Mouse (Mus musculus): ENCODE results near the gene Chst14. TPM values are rescaled to one million over a fixed set of nuclear protein-coding genes. Genes with fewer than 3 reads are reported as not detected.

The Chst14 gene
- polyA plus RNA-seq, 1 experiment from 2014 or later = 51.3 TPM

- Histone ChIP-seq H3K36me3 (ENCODE audit: control insufficient read depth, insufficient read depth, low read length) (no peaks in the 10 kb centered on the region), H3K4me3 (ENCODE audit: low read depth, low read length) (no peak overlapping the region), H3K4me1 (ENCODE audit: control insufficient read depth, insufficient read depth, low read length) (no peaks in the 10 kb centered on the region), H3K27me3 (replicated peaks; ENCODE audit: control insufficient read depth, insufficient read depth, low read length) (no peaks in the 10 kb centered on the region), H3K9ac (ENCODE audit: low read depth, low read length) (no peak overlapping the region), H3K27ac (replicated peaks; ENCODE audit: low read depth, low read length) (no peak overlapping the region), H3K9me3 (ENCODE audit: control insufficient read depth, low read length) (no peaks in the 10 kb centered on the region), H3K4me2 (ENCODE audit: low read depth, low read length) (no peak overlapping the region)
- WGBS = 50% methylated on average over 9 of the region's 9 CpGs
- ATAC-seq (ENCODE audit: low read depth) (no peak), DNase-seq (ENCODE audit: low spot score) (no peak)
Measured at GRCm38 (mm10) chr2:118963007-118963675, 36.8 kb downstream of the Chst14 start.

DNA sequence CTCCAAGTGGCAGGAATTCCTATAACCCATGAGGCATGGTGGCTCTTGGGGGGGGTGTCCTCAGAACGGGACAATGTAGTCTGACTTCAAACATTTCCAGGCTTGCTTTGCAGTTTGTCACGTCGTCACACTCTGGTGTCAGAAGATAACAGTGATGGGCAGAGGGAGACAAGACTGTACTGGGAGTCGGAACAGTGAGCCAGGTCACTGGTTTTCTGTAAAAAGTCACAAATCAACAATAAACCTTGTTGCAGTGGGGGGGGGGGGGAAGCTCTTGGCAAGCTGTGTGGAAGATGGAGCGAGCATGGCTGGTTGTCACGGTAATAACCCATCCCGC is 37.3 kb downstream of the Chst14 start:
- no peak overlapping the region for H3K4me3 ChIP-seq (ENCODE audit: low read depth, low read length)
- H3K9ac ChIP-seq (ENCODE audit: low read depth, low read length) = no peak overlapping the region
- no peak overlapping the region for H3K27ac ChIP-seq (replicated peaks; ENCODE audit: low read depth, low read length)
- ATAC-seq (ENCODE audit: low read depth) (no peak), DNase-seq (ENCODE audit: low spot score) (no peak)
- no peaks in the 10 kb centered on the region for H3K27me3 ChIP-seq (replicated peaks; ENCODE audit: control insufficient read depth, insufficient read depth, low read length)
- H3K9me3 ChIP-seq (ENCODE audit: control insufficient read depth, low read length) = no peaks in the 10 kb centered on the region
- no peaks in the 10 kb centered on the region for H3K4me1 ChIP-seq (ENCODE audit: control insufficient read depth, insufficient read depth, low read length)
- no peak overlapping the region for H3K4me2 ChIP-seq (ENCODE audit: low read depth, low read length)
- no peaks in the 10 kb centered on the region for H3K36me3 ChIP-seq (ENCODE audit: control insufficient read depth, insufficient read depth, low read length)
- 76% methylated on average over 7 of the region's 7 CpGs for WGBS

DNA sequence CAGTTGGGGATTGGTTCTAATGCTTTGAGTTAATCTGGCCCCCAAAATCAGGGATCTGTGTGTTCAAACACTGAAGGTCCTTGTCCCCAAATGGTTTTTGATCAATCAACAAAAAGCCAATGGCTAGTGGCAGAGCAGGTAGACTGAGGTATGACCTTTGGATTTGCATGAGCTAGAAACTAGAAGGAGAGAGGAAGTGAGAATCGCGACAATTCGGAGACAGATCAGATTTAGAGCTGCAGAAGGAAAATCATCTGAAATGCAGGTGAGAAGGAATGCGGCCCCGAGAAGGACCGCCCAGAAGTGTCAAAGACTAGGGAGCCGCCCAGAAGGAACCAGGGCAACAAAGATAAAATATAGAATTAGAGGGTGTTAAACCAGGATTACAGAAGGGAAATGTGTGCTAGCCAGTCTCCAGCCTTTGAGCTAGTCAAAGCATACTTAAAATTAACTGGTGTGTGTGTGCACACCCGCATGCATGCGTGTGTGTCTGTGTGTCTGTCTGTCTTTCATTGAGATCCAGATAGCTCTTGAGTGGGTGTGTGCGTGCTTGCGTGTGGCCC is 43.4 kb downstream of the Chst14 start:
- no peak overlapping the region for H3K4me2 ChIP-seq (ENCODE audit: low read depth, low read length)
- H3K9me3 ChIP-seq (ENCODE audit: control insufficient read depth, low read length) = no peaks in the 10 kb centered on the region
- no peak for ATAC-seq (ENCODE audit: low read depth)
- H3K9ac ChIP-seq (ENCODE audit: low read depth, low read length) = no peak overlapping the region
- DNase-seq (ENCODE audit: low spot score) = no peak
- H3K27me3 ChIP-seq (replicated peaks; ENCODE audit: control insufficient read depth, insufficient read depth, low read length) = peaks cover 15% of the 10 kb centered on the region
- 84% methylated on average over 11 of the region's 11 CpGs for WGBS
- no peak overlapping the region for H3K4me3 ChIP-seq (ENCODE audit: low read depth, low read length)
- H3K27ac ChIP-seq (replicated peaks; ENCODE audit: low read depth, low read length) = no peak overlapping the region
- H3K4me1 ChIP-seq (ENCODE audit: control insufficient read depth, insufficient read depth, low read length) = no peaks in the 10 kb centered on the region
- H3K36me3 ChIP-seq (ENCODE audit: control insufficient read depth, insufficient read depth, low read length) = no peaks in the 10 kb centered on the region

DNA sequence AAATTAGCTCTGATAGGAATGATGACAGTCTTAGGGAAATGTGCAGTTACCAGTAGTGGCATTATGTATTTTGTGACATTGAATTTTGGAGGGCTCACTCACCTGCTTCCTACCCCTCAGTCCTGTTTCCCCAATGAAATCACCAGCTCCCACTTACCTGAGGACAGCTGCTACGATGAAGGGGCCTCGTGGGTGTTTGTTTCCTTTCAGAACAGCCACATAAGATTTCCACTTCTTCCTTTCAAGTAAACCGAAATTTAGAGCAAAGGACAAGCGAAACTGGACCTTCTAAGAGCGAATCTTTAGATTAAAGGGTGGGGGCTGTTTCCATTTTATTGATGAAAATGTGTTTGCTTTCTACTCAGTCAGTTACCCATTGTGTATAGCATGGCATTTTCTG is 45.8 kb downstream of the Chst14 start:
- ATAC-seq (ENCODE audit: low read depth) (no peak), DNase-seq (ENCODE audit: low spot score) (no peak)
- Histone ChIP-seq H3K27ac (replicated peaks; ENCODE audit: low read depth, low read length) (no peak overlapping the region), H3K9ac (ENCODE audit: low read depth, low read length) (no peak overlapping the region), H3K9me3 (ENCODE audit: control insufficient read depth, low read length) (no peaks in the 10 kb centered on the region), H3K4me1 (ENCODE audit: control insufficient read depth, insufficient read depth, low read length) (no peaks in the 10 kb centered on the region), H3K4me3 (ENCODE audit: low read depth, low read length) (no peak overlapping the region), H3K4me2 (ENCODE audit: low read depth, low read length) (no peak overlapping the region), H3K27me3 (replicated peaks; ENCODE audit: control insufficient read depth, insufficient read depth, low read length) (peaks cover 28% of the 10 kb centered on the region), H3K36me3 (ENCODE audit: control insufficient read depth, insufficient read depth, low read length) (no peaks in the 10 kb centered on the region)
- WGBS = 78% methylated on average over 5 of the region's 5 CpGs

DNA sequence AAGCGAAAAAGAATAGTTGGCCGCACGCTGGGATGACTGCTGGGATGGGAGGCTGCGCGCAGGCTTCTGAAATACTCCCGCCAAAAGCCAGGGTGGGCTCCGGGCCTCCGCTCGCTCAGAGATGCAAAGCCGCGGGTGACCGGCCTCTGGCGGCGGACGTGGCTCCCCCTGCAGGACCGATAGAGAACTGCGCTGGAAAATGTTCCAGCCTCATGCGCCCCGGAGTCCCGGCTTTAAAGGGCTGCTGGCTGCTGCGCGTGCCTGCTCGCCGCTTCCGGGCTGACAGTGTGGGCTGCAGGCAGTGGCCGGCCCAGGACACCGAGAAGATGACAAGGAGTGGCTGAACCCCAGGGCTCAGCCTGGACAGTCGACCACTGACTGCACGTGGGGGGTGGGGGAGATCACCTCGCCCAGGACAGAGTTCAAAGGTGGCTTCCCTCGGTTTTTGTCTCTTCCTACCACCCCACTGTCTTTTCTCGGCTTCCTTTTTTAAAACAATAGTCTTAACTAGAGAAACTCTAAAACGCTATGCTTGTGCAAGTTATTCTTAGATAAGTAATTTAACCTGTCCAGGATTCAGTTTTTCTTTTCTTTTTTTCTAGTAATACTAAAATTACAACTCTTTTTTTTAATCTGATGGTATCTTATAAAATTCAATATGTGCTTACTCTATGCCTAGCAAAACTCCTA is 46.5 kb downstream of the Chst14 start:
- Histone ChIP-seq H3K36me3 (ENCODE audit: control insufficient read depth, insufficient read depth, low read length) (no peaks in the 10 kb centered on the region), H3K27ac (replicated peaks; ENCODE audit: low read depth, low read length) (no peak overlapping the region), H3K4me2 (ENCODE audit: low read depth, low read length) (peak overlapping the region; percentile 88), H3K9ac (ENCODE audit: low read depth, low read length) (peak overlapping the region; percentile 55), H3K4me3 (ENCODE audit: low read depth, low read length) (peak overlapping the region; percentile 42), H3K9me3 (ENCODE audit: control insufficient read depth, low read length) (no peaks in the 10 kb centered on the region), H3K27me3 (replicated peaks; ENCODE audit: control insufficient read depth, insufficient read depth, low read length) (peaks cover 35% of the 10 kb centered on the region), H3K4me1 (ENCODE audit: control insufficient read depth, insufficient read depth, low read length) (no peaks in the 10 kb centered on the region)
- WGBS = under 1% methylated on average over 29 of the region's 33 CpGs
- ATAC-seq (ENCODE audit: low read depth) = peak; percentile 71
- DNase-seq (ENCODE audit: low spot score) = peak; percentile 86

GRCm38 (mm10) chr2:118975855-118976254 is 49.6 kb downstream of the Chst14 start:
- Histone ChIP-seq H3K4me3 (ENCODE audit: low read depth, low read length) (peak overlapping the region; percentile 55), H3K27ac (replicated peaks; ENCODE audit: low read depth, low read length) (no peak overlapping the region), H3K9ac (ENCODE audit: low read depth, low read length) (peak overlapping the region; percentile 72), H3K4me1 (ENCODE audit: control insufficient read depth, insufficient read depth, low read length) (no peaks in the 10 kb centered on the region), H3K27me3 (replicated peaks; ENCODE audit: control insufficient read depth, insufficient read depth, low read length) (peaks cover 38% of the 10 kb centered on the region), H3K4me2 (ENCODE audit: low read depth, low read length) (peak overlapping the region; percentile 90), H3K36me3 (ENCODE audit: control insufficient read depth, insufficient read depth, low read length) (no peaks in the 10 kb centered on the region), H3K9me3 (ENCODE audit: control insufficient read depth, low read length) (no peaks in the 10 kb centered on the region)
- DNase-seq (ENCODE audit: low spot score) (peak; percentile 38), ATAC-seq (ENCODE audit: low read depth) (peak; percentile 16; the same call in 1 of the 2 replicates)
- 1% methylated on average over 15 of the region's 15 CpGs for WGBS

DNA sequence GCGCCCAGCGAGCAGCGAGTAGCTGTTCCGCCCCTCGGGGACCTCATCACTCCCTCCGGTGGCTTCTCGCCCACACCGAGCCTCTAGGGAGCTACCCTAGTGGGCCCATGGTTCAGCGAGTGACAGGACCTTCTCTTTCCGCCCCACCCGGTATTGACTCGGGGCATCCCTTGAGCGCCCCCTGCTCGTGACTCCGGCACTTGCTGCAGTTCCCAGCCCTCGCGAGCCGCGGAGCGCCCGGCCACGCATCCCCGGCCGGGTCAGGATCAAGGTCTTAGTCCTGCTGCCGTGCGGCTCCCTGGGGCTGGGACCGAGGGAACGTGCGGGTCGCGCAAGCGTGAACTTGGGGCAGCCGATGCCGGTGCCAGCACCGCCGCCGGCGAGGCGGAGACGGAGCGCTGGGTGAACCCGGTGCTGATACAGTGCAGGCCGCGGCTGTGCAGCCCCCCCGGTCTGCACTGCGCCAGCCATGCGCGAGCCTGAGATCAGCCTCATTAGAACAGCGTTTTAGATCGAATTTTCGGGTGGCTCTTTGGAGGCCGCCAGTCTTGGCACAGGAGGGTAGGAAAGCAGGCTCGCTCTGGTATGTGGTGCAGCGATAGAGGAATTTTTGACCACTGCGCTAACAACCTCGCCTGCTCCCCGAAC is 50.1 kb downstream of the Chst14 start:
- peak overlapping the region; percentile 90 for H3K4me2 ChIP-seq (ENCODE audit: low read depth, low read length)
- peak overlapping the region; percentile 55 for H3K4me3 ChIP-seq (ENCODE audit: low read depth, low read length)
- peak overlapping the region; percentile 72 for H3K9ac ChIP-seq (ENCODE audit: low read depth, low read length)
- no peaks in the 10 kb centered on the region for H3K4me1 ChIP-seq (ENCODE audit: control insufficient read depth, insufficient read depth, low read length)
- WGBS = 1% methylated on average over 35 of the region's 57 CpGs
- H3K27me3 ChIP-seq (replicated peaks; ENCODE audit: control insufficient read depth, insufficient read depth, low read length) = peaks cover 38% of the 10 kb centered on the region
- H3K27ac ChIP-seq (replicated peaks; ENCODE audit: low read depth, low read length) = no peak overlapping the region
- DNase-seq (ENCODE audit: low spot score) = peak; percentile 87
- H3K36me3 ChIP-seq (ENCODE audit: control insufficient read depth, insufficient read depth, low read length) = no peaks in the 10 kb centered on the region
- H3K9me3 ChIP-seq (ENCODE audit: control insufficient read depth, low read length) = no peaks in the 10 kb centered on the region
- ATAC-seq (ENCODE audit: low read depth) = peak; percentile 90

DNA sequence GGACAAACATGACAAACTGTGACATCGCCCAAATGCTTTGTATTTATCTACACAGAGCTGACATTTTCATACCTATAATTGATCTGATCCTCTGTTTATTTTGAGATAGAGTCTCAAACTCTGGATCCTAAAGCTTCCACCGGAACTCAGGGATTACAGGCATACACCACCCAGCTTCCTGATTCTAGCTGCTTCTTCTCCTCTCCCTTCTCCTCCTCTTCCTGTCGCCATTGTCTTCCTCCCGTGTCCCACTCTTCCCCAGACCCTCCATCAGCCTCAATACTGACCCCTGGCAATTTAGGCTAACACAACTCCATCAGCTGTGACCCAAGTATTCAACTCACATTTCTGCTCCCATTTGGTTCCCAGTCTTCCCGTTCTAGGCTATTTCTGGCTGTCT is 50.6 kb downstream of the Chst14 start:
- H3K36me3 ChIP-seq (ENCODE audit: control insufficient read depth, insufficient read depth, low read length) = no peaks in the 10 kb centered on the region
- ATAC-seq (ENCODE audit: low read depth) (no peak), DNase-seq (ENCODE audit: low spot score) (no peak)
- H3K4me2 ChIP-seq (ENCODE audit: low read depth, low read length) = peak overlapping the region; percentile 90
- no peak overlapping the region for H3K27ac ChIP-seq (replicated peaks; ENCODE audit: low read depth, low read length)
- peak overlapping the region; percentile 55 for H3K4me3 ChIP-seq (ENCODE audit: low read depth, low read length)
- peaks cover 38% of the 10 kb centered on the region for H3K27me3 ChIP-seq (replicated peaks; ENCODE audit: control insufficient read depth, insufficient read depth, low read length)
- 23% methylated on average over 5 of the region's 5 CpGs for WGBS
- no peaks in the 10 kb centered on the region for H3K4me1 ChIP-seq (ENCODE audit: control insufficient read depth, insufficient read depth, low read length)
- peak overlapping the region; percentile 72 for H3K9ac ChIP-seq (ENCODE audit: low read depth, low read length)
- no peaks in the 10 kb centered on the region for H3K9me3 ChIP-seq (ENCODE audit: control insufficient read depth, low read length)

Data from embryonic facial prominence, embryonic 14.5 days (tissue).